Mouse (Mus musculus): ENCODE measurements around the gene Necap1. TPM values are rescaled to one million over a fixed set of nuclear protein-coding genes. Genes with fewer than 3 reads are reported as not detected.

Necap1 gene
- polyA plus RNA-seq, 1 experiment from 2014 or later, result 59.4 TPM

DNA sequence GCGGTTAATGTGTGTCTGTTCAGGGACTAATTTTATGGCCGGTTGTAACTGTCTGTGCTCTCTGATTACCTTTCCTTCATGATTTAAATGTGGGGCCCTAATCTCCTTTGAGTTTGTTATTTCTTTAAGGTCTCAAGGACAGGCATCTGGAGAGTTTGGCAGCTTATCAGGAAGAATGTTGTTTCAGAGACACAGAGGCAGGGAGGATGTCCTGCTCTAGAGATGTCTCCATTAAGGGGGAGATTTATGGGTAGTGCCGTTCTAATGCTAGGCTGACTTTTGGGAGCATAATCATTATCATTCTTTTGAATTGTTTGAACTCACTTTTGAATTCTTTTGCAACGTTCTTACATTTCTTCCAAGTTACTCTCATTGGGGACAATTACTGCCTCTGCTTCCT lies 45.6 kb downstream of the Necap1 start:
- Histone ChIP-seq H3K9me3 (no peaks in the 10 kb centered on the region), H3K27me3 (no peaks in the 10 kb centered on the region), H3K27ac (no peak overlapping the region), H3K4me1 (no peaks in the 10 kb centered on the region), H3K9ac (no peak overlapping the region), H3K36me3 (no peaks in the 10 kb centered on the region), H3K4me3 (no peak overlapping the region), H3K4me2 (no peak overlapping the region)
- 17% methylated on average over 4 of the region's 4 CpGs for WGBS
- ATAC-seq (ENCODE audit: insufficient number of reproducible peaks, low FRiP score, low TSS enrichment, low read depth), result no peak

- Histone ChIP-seq H3K9ac (no peak within 1 kb of the TSS), H3K9me3 (no peaks in the 10 kb centered on the region), H3K27ac (no peak within 1 kb of the TSS), H3K4me3 (no peak within 1 kb of the TSS), H3K4me1 (no peaks in the 10 kb centered on the region), H3K27me3 (no peaks in the 10 kb centered on the region), H3K4me2 (no peak within 1 kb of the TSS), H3K36me3 (no peaks in the 10 kb centered on the region)
- no peak for ATAC-seq (ENCODE audit: insufficient number of reproducible peaks, low FRiP score, low TSS enrichment, low read depth)
- 56% methylated on average over 4 of the region's 4 CpGs for WGBS
These were observed 47.2 kb downstream of the Necap1 start, which contains the start of gene Clec4a1 for GRCm38 (mm10) chr6:122921451-122921850. Clec4a1 (plus strand) TSS chr6:122921848.

- Histone ChIP-seq H3K4me2 (no peak overlapping the region), H3K4me3 (no peak overlapping the region), H3K9me3 (no peaks in the 10 kb centered on the region), H3K27ac (no peak overlapping the region), H3K9ac (no peak overlapping the region), H3K27me3 (no peaks in the 10 kb centered on the region), H3K36me3 (no peaks in the 10 kb centered on the region), H3K4me1 (no peaks in the 10 kb centered on the region)
- ATAC-seq (ENCODE audit: insufficient number of reproducible peaks, low FRiP score, low TSS enrichment, low read depth), result no peak
- WGBS, result 83% methylated on average over 3 of the region's 3 CpGs
These were observed 60.6 kb downstream of the Necap1 start for GRCm38 (mm10) chr6:122934845-122935244.

Small RNA genes lying within 50 kb of the gene (microRNA-seq; reads per million reads assigned to microRNA genes)
- not detected for gene Mir7231

Other genes starting within 250 kb of the Necap1 start
- not detected in 2 replicates for gene Dppa3, start 248.1 kb upstream of the Necap1 start, polyA plus RNA-seq (2015; fragmentation: Nextera tagmentation; extraction: Ambion mirVana)
- 0.17 and 0.20 TPM in 2 replicates for gene Nanog, start 167.0 kb upstream of the Necap1 start, polyA plus RNA-seq (2015; fragmentation: Nextera tagmentation; extraction: Ambion mirVana)
- 91.6 and 100 TPM in 2 replicates for gene Slc2a3, start 72.8 kb upstream of the Necap1 start, polyA plus RNA-seq (2015; fragmentation: Nextera tagmentation; extraction: Ambion mirVana)
- 6.7 and 7.1 TPM in 2 replicates for gene Foxj2, start 54.6 kb upstream of the Necap1 start, polyA plus RNA-seq (2015; fragmentation: Nextera tagmentation; extraction: Ambion mirVana)
- 3.9 and 4.6 TPM in 2 replicates for gene C3ar1, start 18.3 kb upstream of the Necap1 start, polyA plus RNA-seq (2015; fragmentation: Nextera tagmentation; extraction: Ambion mirVana)
- 4.4 and 7.3 TPM in 2 replicates for gene Clec4a1, start 47.4 kb downstream of the Necap1 start, polyA plus RNA-seq (2015; fragmentation: Nextera tagmentation; extraction: Ambion mirVana)
- 4.9 and 5.4 TPM in 2 replicates for gene Clec4a3, start 78.0 kb downstream of the Necap1 start, polyA plus RNA-seq (2015; fragmentation: Nextera tagmentation; extraction: Ambion mirVana)
- not detected in 2 replicates for gene Clec4a4, start 115.9 kb downstream of the Necap1 start, polyA plus RNA-seq (2015; fragmentation: Nextera tagmentation; extraction: Ambion mirVana)
- not detected in 2 replicates for gene Clec4b1, start 175.5 kb downstream of the Necap1 start, polyA plus RNA-seq (2015; fragmentation: Nextera tagmentation; extraction: Ambion mirVana)
- 5.5 and 6.2 TPM in 2 replicates for gene Clec4a2, start 232.0 kb downstream of the Necap1 start, polyA plus RNA-seq (2015; fragmentation: Nextera tagmentation; extraction: Ambion mirVana)

Measured in limb, embryonic 15.5 days (tissue).